Comparison of ENCODE assay signal across 51 mouse cellular contexts in the genomic region with DNA sequence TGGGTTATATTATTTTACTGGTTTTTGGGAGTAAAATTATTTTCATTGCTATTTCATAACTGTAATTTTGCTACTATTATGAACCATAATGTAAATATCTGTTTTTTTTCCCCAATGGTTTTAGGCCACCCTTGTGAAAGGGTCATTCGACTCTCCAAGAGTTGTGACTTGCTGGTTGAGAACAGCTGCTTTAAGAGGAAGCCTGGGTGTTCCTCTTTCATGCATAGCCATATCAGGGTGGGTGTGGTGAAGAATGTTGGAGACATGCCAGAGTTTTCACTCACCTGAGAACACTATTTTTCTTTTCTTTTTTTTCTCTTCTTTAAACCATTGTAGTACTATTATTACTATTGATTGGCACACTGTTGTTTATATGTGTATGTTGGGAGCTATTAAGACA. TPM values are rescaled to one million over a fixed set of nuclear protein-coding genes. Genes with fewer than 3 reads are reported as not detected.
"Had no signal": no experiment of that assay in that cellular context is flagged by ENCODE, and none has a peak within 500 bp of the region (broad histone marks: within the 10 kb centered on the region; RNA-seq: fewer than 3 reads in every experiment).

No protein-coding gene starts in this region.

- ATAC-seq: hindbrain, embryonic 16.5 days; hindbrain, postnatal 0 days; inflammation-experienced regulatory T-cells, adult 6 months; intestine, embryonic 15.5 days; intestine, embryonic 16.5 days; intestine, postnatal 0 days had no signal

- H3K4me3 ChIP-seq: heart, embryonic 12.5 days; heart, embryonic 13.5 days; heart, embryonic 15.5 days; hindbrain, embryonic 10.5 days; hindbrain, embryonic 12.5 days; hindbrain, embryonic 13.5 days; hindbrain, embryonic 15.5 days; intestine, embryonic 15.5 days; kidney, embryonic 15.5 days; layer of hippocampus, adult 2 months; left cerebral cortex, adult 2 months had no signal

- H3K4me1 ChIP-seq: heart, embryonic 12.5 days; heart, embryonic 13.5 days; heart, embryonic 15.5 days; hindbrain, embryonic 10.5 days; hindbrain, embryonic 12.5 days; hindbrain, embryonic 13.5 days; hindbrain, embryonic 15.5 days; intestine, embryonic 15.5 days; kidney, embryonic 15.5 days had no signal

- H3K27me3 ChIP-seq: heart, embryonic 12.5 days; heart, embryonic 13.5 days; heart, embryonic 15.5 days; hindbrain, embryonic 12.5 days; hindbrain, embryonic 13.5 days; hindbrain, embryonic 15.5 days; intestine, embryonic 15.5 days; kidney, embryonic 15.5 days had no signal

- H3K27ac ChIP-seq: heart, embryonic 13.5 days; heart, embryonic 15.5 days; hindbrain, embryonic 10.5 days; hindbrain, embryonic 12.5 days; hindbrain, embryonic 13.5 days; hindbrain, embryonic 14.5 days; hindbrain, embryonic 15.5 days; hindbrain, postnatal 0 days; intestine, embryonic 15.5 days; kidney, embryonic 15.5 days; kidney, postnatal 0 days; layer of hippocampus, adult 2 months; left cerebral cortex, adult 2 months had no signal

- DNase-seq: heart, postnatal 10 days; heart, postnatal 14 days; heart, postnatal 36 days; heart, postnatal 4 days; kidney, adult 11 months; kidney, adult 18-20 months; kidney, adult 2 months; kidney, adult 8-10 months; kidney, adult 9 months; kidney, postnatal 10 days; kidney, postnatal 14 days; kidney, postnatal 25 days; kidney, postnatal 36 days; kidney, postnatal 4 days; layer of hippocampus, adult 9-11 months; layer of hippocampus, postnatal 36 days had no signal

RNA-seq across cellular contexts. Expression of gene Gm4846, which starts 19.2 kb away (rescaled TPM):
- total RNA-seq: heart, postnatal 10 days; heart, postnatal 14 days; heart, postnatal 25 days; heart, postnatal 36 days; heart, postnatal 4 days; hematopoietic stem cell, adult 5-6 weeks; layer of hippocampus, adult 18-20 months; layer of hippocampus, adult 2 months; layer of hippocampus, adult 8-10 months; layer of hippocampus, postnatal 10 days; layer of hippocampus, postnatal 14 days; layer of hippocampus, postnatal 25 days; layer of hippocampus, postnatal 36 days; left cerebral cortex, adult 18-20 months; left cerebral cortex, adult 2 months had no signal
- polyA plus RNA-seq: heart, embryonic 11.5 days; heart, embryonic 12.5 days; heart, embryonic 13.5 days; heart, embryonic 14.5 days; heart, embryonic 15.5 days; heart, embryonic 16.5 days; heart, postnatal 0 days; hindbrain, embryonic 10.5 days; hindbrain, embryonic 11.5 days; hindbrain, embryonic 12.5 days; hindbrain, embryonic 13.5 days; hindbrain, embryonic 14.5 days; hindbrain, embryonic 15.5 days; hindbrain, embryonic 16.5 days; hindbrain, postnatal 0 days; inflammation-experienced regulatory T-cells, adult 6 months; intestine, embryonic 14.5 days; intestine, embryonic 15.5 days; intestine, embryonic 16.5 days; intestine, postnatal 0 days; kidney, adult 2 months; kidney, embryonic 14.5 days; kidney, embryonic 15.5 days; kidney, embryonic 16.5 days; kidney, postnatal 0 days; large intestine, adult 2 months had no signal
